Mouse (Mus musculus) kidney, adult 2 months (tissue): ENCODE measurements around the gene St14.

Experiments used
- CTCF ChIP-seq: fragments of 200-500 bp; conservative IDR thresholded peaks from 2 replicates; pipeline ENCODE4 v1.5.1; 2011; ENCODE audit warnings: low read depth, mild to moderate bottlenecking, control low read depth, low read length, moderate library complexity, mixed read lengths; ENCODE audit not compliant: insufficient read depth, insufficient read length
- POLR2A ChIP-seq: fragments of 200-500 bp; IDR thresholded peaks from one replicate; pipeline ENCODE4 v1.6.1; 2011; ENCODE audit warnings: low read depth, low read length, control low read depth

DNA sequence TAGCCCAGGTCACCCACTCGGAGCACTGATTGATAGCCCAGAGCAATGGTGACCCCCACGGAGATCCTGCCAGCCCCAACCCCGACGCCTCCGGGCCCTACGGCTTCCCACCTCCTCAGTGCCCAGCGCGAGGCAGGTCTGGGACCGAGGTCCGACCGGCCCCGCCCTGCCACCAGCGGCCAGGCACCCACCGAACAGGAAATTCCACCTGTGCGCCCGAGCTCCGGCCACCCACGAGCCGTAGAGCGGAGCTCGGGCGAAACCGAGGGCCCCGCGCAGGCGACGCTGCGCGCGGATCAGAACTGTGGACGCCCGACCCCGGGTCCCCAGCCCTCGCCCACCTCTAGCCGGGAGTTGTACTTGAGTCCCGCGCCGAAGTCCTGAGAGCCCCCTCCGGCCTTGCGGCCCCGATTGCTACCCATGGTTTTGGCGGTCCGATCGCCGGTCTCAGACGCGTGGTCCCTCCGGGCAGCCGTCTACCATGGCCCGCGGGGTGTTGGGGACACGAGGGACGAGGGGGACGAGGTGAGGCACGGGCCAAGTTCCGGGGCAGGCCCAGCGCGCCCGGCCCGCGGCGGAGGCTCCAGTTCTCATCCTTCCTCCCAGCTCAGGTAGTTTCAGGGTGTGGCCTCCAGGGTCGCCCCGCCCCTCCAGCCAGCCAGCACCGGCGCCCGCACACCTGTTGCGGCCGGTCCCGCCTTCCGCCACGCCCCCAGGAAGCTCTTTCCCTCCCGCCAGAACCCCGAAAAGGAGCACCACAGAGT is at the start of gene St14:
- TF ChIP-seq POLR2A (peak; percentile 39), CTCF (no peak)
